Mouse (Mus musculus): ENCODE results near the gene Armcx3. TPM values are rescaled to one million over a fixed set of nuclear protein-coding genes. Genes with fewer than 3 reads are reported as not detected.

Gene Armcx3
- polyA plus RNA-seq, 2 experiments = 70.2 to 93.9 TPM

- H3K27me3 ChIP-seq (ENCODE audit: control insufficient read depth, insufficient read depth, low read length) = no peaks in the 10 kb centered on the region
- no peak overlapping the region for H3K27ac ChIP-seq (replicated peaks; ENCODE audit: low read depth, low read length)
- DNase-seq (ENCODE audit: low spot score) (peak; percentile 18), ATAC-seq (ENCODE audit: low FRiP score, low read depth) (no peak)
- H3K36me3 ChIP-seq (ENCODE audit: control insufficient read depth, insufficient read depth, low read length) = no peaks in the 10 kb centered on the region
- H3K4me1 ChIP-seq (ENCODE audit: control insufficient read depth, insufficient read depth, low read length) = no peaks in the 10 kb centered on the region
- 44% methylated on average over 4 of the region's 4 CpGs for WGBS
- no peak overlapping the region for H3K4me2 ChIP-seq (replicated peaks; ENCODE audit: low read depth, low read length, severe bottlenecking)
- TF ChIP-seq POLR2A (IDR thresholded peaks at IDR 0.05; ENCODE audit: borderline replicate concordance, extremely low read depth, insufficient read depth, insufficient read length) = no peak
- H3K4me3 ChIP-seq (replicated peaks; ENCODE audit: low read length) = no peak overlapping the region
- no peak overlapping the region for H3K9ac ChIP-seq (ENCODE audit: low read depth, low read length, severe bottlenecking)
- H3K9me3 ChIP-seq (ENCODE audit: control insufficient read depth, low read length) = no peaks in the 10 kb centered on the region
These were observed 26.6 kb upstream of the Armcx3 start for GRCm38 (mm10) chrX:134729778-134730177.

- no peaks in the 10 kb centered on the region for H3K27me3 ChIP-seq (ENCODE audit: control insufficient read depth, insufficient read depth, low read length)
- H3K4me2 ChIP-seq (replicated peaks; ENCODE audit: low read depth, low read length, severe bottlenecking) = no peak overlapping the region
- WGBS = 96% methylated on average over 1 of the region's 1 CpGs
- DNase-seq (ENCODE audit: low spot score) (no peak), ATAC-seq (ENCODE audit: low FRiP score, low read depth) (no peak)
- no peak overlapping the region for H3K9ac ChIP-seq (ENCODE audit: low read depth, low read length, severe bottlenecking)
- no peaks in the 10 kb centered on the region for H3K4me1 ChIP-seq (ENCODE audit: control insufficient read depth, insufficient read depth, low read length)
- H3K36me3 ChIP-seq (ENCODE audit: control insufficient read depth, insufficient read depth, low read length) = no peaks in the 10 kb centered on the region
- H3K4me3 ChIP-seq (replicated peaks; ENCODE audit: low read length) = no peak overlapping the region
- H3K27ac ChIP-seq (replicated peaks; ENCODE audit: low read depth, low read length) = no peak overlapping the region
- no peak for TF ChIP-seq POLR2A (IDR thresholded peaks at IDR 0.05; ENCODE audit: borderline replicate concordance, extremely low read depth, insufficient read depth, insufficient read length)
- H3K9me3 ChIP-seq (ENCODE audit: control insufficient read depth, low read length) = no peaks in the 10 kb centered on the region
These were observed 18.6 kb upstream of the Armcx3 start for GRCm38 (mm10) chrX:134737796-134738195.

- DNase-seq (ENCODE audit: low spot score) (no peak), ATAC-seq (ENCODE audit: low FRiP score, low read depth) (no peak)
- H3K9ac ChIP-seq (ENCODE audit: low read depth, low read length, severe bottlenecking) = no peak overlapping the region
- no peak overlapping the region for H3K27ac ChIP-seq (replicated peaks; ENCODE audit: low read depth, low read length)
- H3K4me2 ChIP-seq (replicated peaks; ENCODE audit: low read depth, low read length, severe bottlenecking) = no peak overlapping the region
- TF ChIP-seq POLR2A (IDR thresholded peaks at IDR 0.05; ENCODE audit: borderline replicate concordance, extremely low read depth, insufficient read depth, insufficient read length) = no peak
- H3K27me3 ChIP-seq (ENCODE audit: control insufficient read depth, insufficient read depth, low read length) = no peaks in the 10 kb centered on the region
- no peaks in the 10 kb centered on the region for H3K9me3 ChIP-seq (ENCODE audit: control insufficient read depth, low read length)
- H3K4me3 ChIP-seq (replicated peaks; ENCODE audit: low read length) = no peak overlapping the region
- H3K36me3 ChIP-seq (ENCODE audit: control insufficient read depth, insufficient read depth, low read length) = no peaks in the 10 kb centered on the region
- WGBS = 73% methylated on average over 4 of the region's 4 CpGs
- no peaks in the 10 kb centered on the region for H3K4me1 ChIP-seq (ENCODE audit: control insufficient read depth, insufficient read depth, low read length)
These were observed 17.2 kb upstream of the Armcx3 start for GRCm38 (mm10) chrX:134739160-134739559.

GRCm38 (mm10) chrX:134741862-134742261 is 14.5 kb upstream of the Armcx3 start:
- no peaks in the 10 kb centered on the region for H3K27me3 ChIP-seq (ENCODE audit: control insufficient read depth, insufficient read depth, low read length)

GRCm38 (mm10) chrX:134746459-134746858 is 9.9 kb upstream of the Armcx3 start:
- Histone ChIP-seq H3K36me3 (ENCODE audit: control insufficient read depth, insufficient read depth, low read length) (no peaks in the 10 kb centered on the region), H3K9me3 (ENCODE audit: control insufficient read depth, low read length) (no peaks in the 10 kb centered on the region), H3K27ac (replicated peaks; ENCODE audit: low read depth, low read length) (no peak overlapping the region), H3K9ac (ENCODE audit: low read depth, low read length, severe bottlenecking) (no peak overlapping the region), H3K4me1 (ENCODE audit: control insufficient read depth, insufficient read depth, low read length) (peaks cover 2% of the 10 kb centered on the region; the same call in 1 of the 2 replicates), H3K4me3 (replicated peaks; ENCODE audit: low read length) (no peak overlapping the region), H3K27me3 (ENCODE audit: control insufficient read depth, insufficient read depth, low read length) (no peaks in the 10 kb centered on the region), H3K4me2 (replicated peaks; ENCODE audit: low read depth, low read length, severe bottlenecking) (no peak overlapping the region)
- WGBS = 24% methylated on average over 5 of the region's 5 CpGs
- no peak for TF ChIP-seq POLR2A (IDR thresholded peaks at IDR 0.05; ENCODE audit: borderline replicate concordance, extremely low read depth, insufficient read depth, insufficient read length)
- peak; percentile 36; the same call in 1 of the 2 replicates for ATAC-seq (ENCODE audit: low FRiP score, low read depth)
- DNase-seq (ENCODE audit: low spot score) = peak; percentile 55

More at GRCm38 (mm10) chrX:134741862-134742261, 14.5 kb upstream of the Armcx3 start:
- DNase-seq (ENCODE audit: low spot score) (no peak), ATAC-seq (ENCODE audit: low FRiP score, low read depth) (no peak)
- no peak overlapping the region for H3K4me2 ChIP-seq (replicated peaks; ENCODE audit: low read depth, low read length, severe bottlenecking)
- H3K27ac ChIP-seq (replicated peaks; ENCODE audit: low read depth, low read length) = no peak overlapping the region
- no peaks in the 10 kb centered on the region for H3K36me3 ChIP-seq (ENCODE audit: control insufficient read depth, insufficient read depth, low read length)
- no peak overlapping the region for H3K9ac ChIP-seq (ENCODE audit: low read depth, low read length, severe bottlenecking)
- H3K9me3 ChIP-seq (ENCODE audit: control insufficient read depth, low read length) = no peaks in the 10 kb centered on the region
- WGBS = 69% methylated on average over 5 of the region's 5 CpGs
- no peak for TF ChIP-seq POLR2A (IDR thresholded peaks at IDR 0.05; ENCODE audit: borderline replicate concordance, extremely low read depth, insufficient read depth, insufficient read length)
- H3K4me1 ChIP-seq (ENCODE audit: control insufficient read depth, insufficient read depth, low read length) = no peaks in the 10 kb centered on the region
- no peak overlapping the region for H3K4me3 ChIP-seq (replicated peaks; ENCODE audit: low read length)
